Mouse (Mus musculus): ENCODE results near the gene Yeats2.
A peak's percentile ranks its signal among the peaks of the same experiment; 100 is the strongest.

The Yeats2 gene

GRCm38 (mm10) chr16:20191161-20191882 lies 50.5 kb downstream of the Yeats2 start:
- no peak for DNase-seq (ENCODE audit: low spot score)

- no peak for DNase-seq (ENCODE audit: low spot score)
Measured at GRCm38 (mm10) chr16:20192043-20192442, 51.2 kb downstream of the Yeats2 start.

GRCm38 (mm10) chr16:20195546-20195945 lies 54.7 kb downstream of the Yeats2 start:
- no peak for DNase-seq (ENCODE audit: low spot score)

GRCm38 (mm10) chr16:20196962-20197361 lies 56.1 kb downstream of the Yeats2 start:
- no peak for DNase-seq (ENCODE audit: low spot score)

GRCm38 (mm10) chr16:20199501-20200201 lies 58.8 kb downstream of the Yeats2 start:
- DNase-seq (ENCODE audit: low spot score), result no peak

- DNase-seq (ENCODE audit: low spot score), result no peak
Measured at GRCm38 (mm10) chr16:20213591-20214226, 72.8 kb downstream of the Yeats2 start.

- no peak for DNase-seq (ENCODE audit: low spot score)
Measured at GRCm38 (mm10) chr16:20222726-20223125, 81.9 kb downstream of the Yeats2 start.

- no peak for DNase-seq (ENCODE audit: low spot score)
Measured at GRCm38 (mm10) chr16:20226676-20227075, 85.8 kb downstream of the Yeats2 start.

GRCm38 (mm10) chr16:20227504-20227903 lies 86.6 kb downstream of the Yeats2 start:
- no peak for DNase-seq (ENCODE audit: low spot score)

- no peak for DNase-seq (ENCODE audit: low spot score)
Measured at GRCm38 (mm10) chr16:20228167-20228566, 87.3 kb downstream of the Yeats2 start.

GRCm38 (mm10) chr16:20234406-20234805 lies 93.5 kb downstream of the Yeats2 start:
- no peak for DNase-seq (ENCODE audit: low spot score)

- peak; percentile 41 for DNase-seq (ENCODE audit: low spot score)
Measured at GRCm38 (mm10) chr16:20237426-20237825, 96.6 kb downstream of the Yeats2 start.

- DNase-seq (ENCODE audit: low spot score), result no peak
Measured at GRCm38 (mm10) chr16:20238646-20239045, 97.8 kb downstream of the Yeats2 start.

GRCm38 (mm10) chr16:20240468-20241414 lies 99.9 kb downstream of the Yeats2 start, which contains the start of gene Map6d1:
Gene Map6d1 (minus strand): TSS chr16:20241358.
- DNase-seq (ENCODE audit: low spot score), result no peak

GRCm38 (mm10) chr16:20247103-20247502 lies 106.2 kb downstream of the Yeats2 start:
- no peak for DNase-seq (ENCODE audit: low spot score)

GRCm38 (mm10) chr16:20248442-20249174 lies 107.7 kb downstream of the Yeats2 start:
- DNase-seq (ENCODE audit: low spot score), result no peak

- no peak for DNase-seq (ENCODE audit: low spot score)
Measured at GRCm38 (mm10) chr16:20257926-20258325, 117.1 kb downstream of the Yeats2 start.

GRCm38 (mm10) chr16:20265089-20265488 lies 124.2 kb downstream of the Yeats2 start:
- no peak for DNase-seq (ENCODE audit: low spot score)

GRCm38 (mm10) chr16:20271339-20271738 lies 130.5 kb downstream of the Yeats2 start:
- DNase-seq (ENCODE audit: low spot score), result no peak

GRCm38 (mm10) chr16:20272994-20273393 lies 132.1 kb downstream of the Yeats2 start:
- no peak for DNase-seq (ENCODE audit: low spot score)

GRCm38 (mm10) chr16:20279395-20279794 lies 138.5 kb downstream of the Yeats2 start:
- DNase-seq (ENCODE audit: low spot score), result no peak

Measured in ovary, adult 18-20 months (tissue).